Mouse (Mus musculus) small intestine, adult 2 months (tissue): ENCODE results near the gene Gm20388.

ENCODE experiments used
- CTCF ChIP-seq: fragments of 200-500 bp; IDR thresholded peaks from 2 replicates; pipeline ENCODE4 v1.5.1; 2012; ENCODE audit warnings: low read depth, mild to moderate bottlenecking, control low read depth, inconsistent platforms, low read length, moderate library complexity, mixed read lengths; ENCODE audit not compliant: insufficient replicate concordance, insufficient read length; ENCODE audit errors: extremely low read depth
- POLR2A ChIP-seq: fragments of 200-500 bp; IDR thresholded peaks from 2 replicates; pipeline ENCODE4 v1.6.1; 2012; ENCODE audit warnings: low read depth, mild to moderate bottlenecking, control low read depth, inconsistent platforms, low read length, moderate library complexity

GRCm38 (mm10) chr8:123317781-123318466 lies 3407.3 kb downstream of the Gm20388 start:
- no peak for TF ChIP-seq CTCF
- TF ChIP-seq POLR2A, result no peak
